9 mouse cellular contexts compared by ENCODE assay signal in the genomic region with DNA sequence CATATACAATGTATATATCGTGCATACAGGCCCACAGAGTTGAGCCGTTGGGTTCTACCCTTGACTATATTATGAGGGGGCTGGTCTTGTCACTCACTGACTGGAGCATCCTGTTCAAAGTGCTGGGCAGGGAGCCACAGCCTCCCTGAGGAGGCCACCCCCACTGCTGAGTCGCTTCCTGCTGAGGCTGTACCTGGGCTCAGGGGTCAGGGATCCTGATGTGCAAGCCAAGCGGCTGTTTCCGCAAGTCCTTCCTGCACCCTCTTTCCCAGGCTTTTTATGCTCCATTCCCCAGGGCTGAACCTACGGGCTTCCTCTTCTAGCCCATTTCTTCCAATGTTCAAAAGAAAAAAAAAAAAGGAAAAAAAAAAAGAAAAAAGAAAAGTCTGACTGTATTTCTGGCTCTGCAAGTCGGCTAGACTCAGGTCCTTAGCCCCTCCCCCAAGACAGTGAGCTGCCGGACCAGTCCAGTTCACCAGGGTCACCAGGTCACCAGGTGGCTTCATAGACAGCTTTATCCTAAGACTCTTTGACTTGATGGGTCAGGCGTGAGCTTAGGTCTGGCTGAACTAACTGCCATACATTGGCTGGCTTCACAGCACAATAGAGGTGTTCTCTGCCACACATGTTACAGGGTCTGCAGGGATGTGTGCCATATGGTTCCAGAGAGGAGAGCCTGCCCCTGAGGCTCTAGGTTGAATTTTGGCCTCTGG.
DNase-seq lines count a peak whose midpoint lies in the region; ATAC-seq lines count a peak whose summit lies in the region.
"Had no signal": no experiment of that assay in that cellular context is flagged by ENCODE, and none has a peak within 500 bp of the region (broad histone marks: within the 10 kb centered on the region; RNA-seq: fewer than 3 reads in every experiment).

No protein-coding gene starts in this region.

- no peak for ATAC-seq in lung, embryonic 16.5 days (ENCODE audit: low read depth)
- ATAC-seq in embryonic facial prominence, embryonic 11.5 days (replicated peaks; ENCODE audit: insufficient number of reproducible peaks, low FRiP score, low TSS enrichment, low read depth), result no peak
- ATAC-seq in stomach, embryonic 14.5 days (ENCODE audit: insufficient number of reproducible peaks, insufficient read depth, low FRiP score, low read depth), result no peak
- no peak for ATAC-seq in erythroid progenitor cell, adult 5-6 weeks (replicated peaks; ENCODE audit: low FRiP score, poor library complexity, severe bottlenecking)

- no peaks in the 10 kb centered on the region for H3K27me3 ChIP-seq in lung, embryonic 16.5 days (ENCODE audit: control insufficient read depth, insufficient read depth, low read depth, low read length)
- no peaks in the 10 kb centered on the region for H3K27me3 ChIP-seq in embryonic facial prominence, embryonic 11.5 days (ENCODE audit: control insufficient read depth, insufficient read depth, low read length)
- no peaks in the 10 kb centered on the region for H3K27me3 ChIP-seq in stomach, embryonic 14.5 days (ENCODE audit: control insufficient read depth, insufficient read depth, low read length)

- H3K4me3 ChIP-seq in lung, embryonic 16.5 days (ENCODE audit: low read length), result no peak overlapping the region
- H3K4me3 ChIP-seq in embryonic facial prominence, embryonic 11.5 days (ENCODE audit: low read depth, low read length), result no peak overlapping the region
- H3K4me3 ChIP-seq in stomach, embryonic 14.5 days (ENCODE audit: low read depth, low read length), result no peak overlapping the region
- H3K4me3 ChIP-seq: erythroblast, embryonic 14.5 days had no signal

- H3K9me3 ChIP-seq in lung, embryonic 16.5 days (ENCODE audit: control insufficient read depth, low read length), result no peaks in the 10 kb centered on the region
- H3K9me3 ChIP-seq in embryonic facial prominence, embryonic 11.5 days (replicated peaks; ENCODE audit: control insufficient read depth, low read length), result no peaks in the 10 kb centered on the region
- no peaks in the 10 kb centered on the region for H3K9me3 ChIP-seq in stomach, embryonic 14.5 days (ENCODE audit: control insufficient read depth, low read depth, low read length)

- H3K4me1 ChIP-seq in lung, embryonic 16.5 days (replicated peaks; ENCODE audit: control insufficient read depth, insufficient read depth, low read length), result peaks cover 50% of the 10 kb centered on the region
- peaks cover 10% of the 10 kb centered on the region for H3K4me1 ChIP-seq in embryonic facial prominence, embryonic 11.5 days (ENCODE audit: control insufficient read depth, insufficient read depth, low read length)
- peaks cover 37% of the 10 kb centered on the region for H3K4me1 ChIP-seq in stomach, embryonic 14.5 days (ENCODE audit: control insufficient read depth, insufficient read depth, low read length)

- no peak overlapping the region for H3K9ac ChIP-seq in lung, embryonic 16.5 days (ENCODE audit: low read length)
- H3K9ac ChIP-seq in embryonic facial prominence, embryonic 11.5 days (replicated peaks; ENCODE audit: low read length), result no peak overlapping the region; the same call in 1 of the 2 replicates
- H3K9ac ChIP-seq in stomach, embryonic 14.5 days (replicated peaks; ENCODE audit: low read depth, low read length), result no peak overlapping the region

- 44% methylated on average over 9 of the region's 9 CpGs for WGBS in lung, embryonic 16.5 days
- 42% methylated on average over 9 of the region's 9 CpGs for WGBS in embryonic facial prominence, embryonic 11.5 days
- WGBS in stomach, embryonic 14.5 days, result 47% methylated on average over 9 of the region's 9 CpGs

- peak overlapping the region; percentile 66 for H3K27ac ChIP-seq in lung, embryonic 16.5 days (ENCODE audit: low read length)
- 0 out of 2 replicates have a peak overlapping the region, but pooled peaks have one; percentile 9 for H3K27ac ChIP-seq in embryonic facial prominence, embryonic 11.5 days (replicated peaks; ENCODE audit: low read depth, low read length)
- H3K27ac ChIP-seq in stomach, embryonic 14.5 days (ENCODE audit: low read length), result peak overlapping the region; percentile 48; the same call in 1 of the 2 replicates

- DNase-seq in lung, adult 18-20 months, result no peak
- no peak for DNase-seq in embryonic facial prominence, embryonic 11.5 days (ENCODE audit: low spot score)
- DNase-seq in induced T-regulatory cell, adult 2 months (ENCODE audit: low read depth), result peak; percentile 30
- no peak for DNase-seq in urinary bladder, postnatal 25 days (ENCODE audit: low spot score)
- no peak for DNase-seq in cerebellum, adult 18-20 months

- H3K4me2 ChIP-seq in lung, embryonic 16.5 days (ENCODE audit: low read depth, low read length), result no peak overlapping the region
- H3K4me2 ChIP-seq in embryonic facial prominence, embryonic 11.5 days (ENCODE audit: low read depth, low read length), result no peak overlapping the region
- no peak overlapping the region for H3K4me2 ChIP-seq in stomach, embryonic 14.5 days (replicated peaks; ENCODE audit: low read depth, low read length)

- no peaks in the 10 kb centered on the region for H3K36me3 ChIP-seq in lung, embryonic 16.5 days (ENCODE audit: control insufficient read depth, insufficient read depth, low read length)
- H3K36me3 ChIP-seq in embryonic facial prominence, embryonic 11.5 days (replicated peaks; ENCODE audit: control insufficient read depth, insufficient read depth, low read depth, low read length), result no peaks in the 10 kb centered on the region
- H3K36me3 ChIP-seq in stomach, embryonic 14.5 days (ENCODE audit: control insufficient read depth, insufficient read depth, low read length), result no peaks in the 10 kb centered on the region

Comparison
In these comparisons a context has a peak if more than half of its experiments do, and no peak if none do; other contexts are left out.
1. H3K27ac ChIP-seq: peak in every context shown above with its lines; median percentile 66 in lung, embryonic 16.5 days; 48 in stomach, embryonic 14.5 days; 9 in embryonic facial prominence, embryonic 11.5 days.